Mouse (Mus musculus) midbrain, embryonic 16.5 days (tissue): Measurements from ENCODE around the gene Pde9a. TPM values are rescaled to one million over a fixed set of nuclear protein-coding genes. Genes with fewer than 3 reads are reported as not detected.

Experiments used
- ATAC-seq: fragments of 200-750 bp; cut with Nextera tagmentation; 2 replicates; pipeline ENCODE4 v1.8.0; 2017; ENCODE audit warnings: moderate TSS enrichment
- H3K27ac ChIP-seq: fragments of 300-500 bp; sonication (generic); 2 replicates; pipeline ENCODE4 v1.5.1; 2014; ENCODE audit warnings: mild to moderate bottlenecking, low read length, mixed read lengths
- H3K27me3 ChIP-seq: fragments of 300-500 bp; sonication (generic); 2 replicates; pipeline ENCODE4 v1.6.1; 2014; ENCODE audit warnings: low read depth, low read length, mixed read lengths; ENCODE audit not compliant: control insufficient read depth, insufficient read depth
- H3K36me3 ChIP-seq: fragments of 300-500 bp; sonication (generic); 2 replicates; pipeline ENCODE4 v1.6.1; 2014; ENCODE audit warnings: mild to moderate bottlenecking, low read length, moderate library complexity, mixed read lengths; ENCODE audit not compliant: control insufficient read depth, insufficient read depth
- H3K4me1 ChIP-seq: fragments of 300-500 bp; sonication (generic); 2 replicates; pipeline ENCODE4 v1.6.1; 2014; ENCODE audit warnings: mild to moderate bottlenecking, low read length, mixed read lengths; ENCODE audit not compliant: control insufficient read depth, insufficient read depth
- H3K4me2 ChIP-seq: fragments of 300-500 bp; sonication (generic); 2 replicates; pipeline ENCODE4 v1.6.1; 2014; ENCODE audit warnings: mild to moderate bottlenecking, low read length, mixed read lengths
- H3K4me3 ChIP-seq: fragments of 300-500 bp; sonication (generic); 2 replicates; pipeline ENCODE4 v1.5.1; 2014; ENCODE audit warnings: low read depth, mild to moderate bottlenecking, low read length, moderate library complexity, mixed read lengths
- H3K9ac ChIP-seq: fragments of 300-500 bp; sonication (generic); 2 replicates; pipeline ENCODE4 v1.6.1; 2014; ENCODE audit warnings: low read depth, low read length, mixed read lengths
- H3K9me3 ChIP-seq: fragments of 300-500 bp; sonication (generic); replicated peaks from 2 replicates; pipeline ENCODE4 v1.6.1; 2014; ENCODE audit warnings: mild to moderate bottlenecking, low read length, mixed read lengths; ENCODE audit not compliant: control insufficient read depth, poor library complexity, severe bottlenecking
- WGBS: fragments of 180-500 bp; shearing (Covaris S2); extraction: QIAGEN DNeasy Blood & Tissue Kit; methylation state at CpG from one replicate; pipeline ENCODE4 v1.1.7; 2014; 5-methylcytosine and 5-hydroxymethylcytosine counted together
- polyA plus RNA-seq: library from polyadenylated mRNA; unstranded; fragments of >200 nt; fragmentation: Nextera tagmentation; extraction: Ambion mirVana; gene quantifications from 2 replicates; pipeline ENCODE4 v1.2.1, GENCODE M21; 2015

Pde9a gene
- polyA plus RNA-seq, 1 experiment from 2014 or later = 33.1 TPM

GRCm38 (mm10) chr17:31514696-31515095, 128.7 kb downstream of the Pde9a start:
- Histone ChIP-seq H3K4me3 (no peak overlapping the region), H3K9ac (no peak overlapping the region), H3K27me3 (no peaks in the 10 kb centered on the region), H3K36me3 (peaks cover 2% of the 10 kb centered on the region; the same call in 1 of the 2 replicates), H3K4me2 (no peak overlapping the region), H3K4me1 (peaks cover 12% of the 10 kb centered on the region), H3K9me3 (no peaks in the 10 kb centered on the region), H3K27ac (no peak overlapping the region)
- 75% methylated on average over 1 of the region's 1 CpGs for WGBS
- no peak for ATAC-seq

DNA sequence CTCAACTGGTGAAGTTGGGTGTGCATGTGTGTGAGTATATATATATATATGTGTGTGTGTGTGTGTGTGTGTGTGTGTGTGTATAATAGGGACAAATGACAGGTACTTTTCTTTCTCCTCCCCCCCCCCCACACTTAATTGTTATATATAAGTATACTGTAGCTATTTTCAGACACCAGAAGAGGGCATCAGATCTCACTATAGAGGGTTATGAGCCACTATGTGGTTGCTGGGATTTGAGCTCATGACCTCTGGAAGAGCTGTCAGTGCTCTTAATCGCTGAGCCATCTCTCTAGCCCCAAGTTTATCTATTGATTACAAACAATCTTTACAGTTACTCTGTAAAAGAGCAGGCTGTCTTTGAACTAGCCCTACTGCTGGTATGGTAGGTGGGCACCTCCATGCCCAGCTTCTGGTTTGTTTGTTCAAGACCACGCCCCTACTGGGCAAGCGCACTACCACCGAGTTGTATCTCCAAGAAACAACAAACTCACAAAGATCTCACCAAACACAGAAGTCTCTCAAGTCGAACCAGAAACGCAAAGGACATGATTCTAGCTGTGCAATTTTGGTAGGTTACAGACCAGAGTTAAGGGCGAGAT, 133.4 kb downstream of the Pde9a start:
- H3K27ac ChIP-seq = peak overlapping the region; percentile 79

GRCm38 (mm10) chr17:31519946-31520838, 134.2 kb downstream of the Pde9a start, which contains the start of the genes Wdr4 and Ndufv3:
Gene Wdr4 (minus strand): TSS chr17:31519980.
Gene Ndufv3 (plus strand): TSS chr17:31520115.
- under 1% methylated on average over 45 of the region's 45 CpGs for WGBS
- Histone ChIP-seq H3K9ac (peak within 1 kb of the TSS; percentile 72), H3K9me3 (no peaks in the 10 kb centered on the region), H3K36me3 (no peaks in the 10 kb centered on the region), H3K27ac (peak within 1 kb of the TSS; percentile 79), H3K4me1 (peaks cover 20% of the 10 kb centered on the region), H3K27me3 (no peaks in the 10 kb centered on the region), H3K4me2 (peak within 1 kb of the TSS; percentile 77), H3K4me3 (peak within 1 kb of the TSS; percentile 59)
- peak; percentile 96 for ATAC-seq

More for the DNA sequence above, 133.4 kb downstream of the Pde9a start:
- no peaks in the 10 kb centered on the region for H3K36me3 ChIP-seq
- peak overlapping the region; percentile 30; the same call in 1 of the 2 replicates for H3K9ac ChIP-seq
- peaks cover 20% of the 10 kb centered on the region for H3K4me1 ChIP-seq
- no peaks in the 10 kb centered on the region for H3K27me3 ChIP-seq
- H3K4me3 ChIP-seq = peak overlapping the region; percentile 59
- ATAC-seq = peak; percentile 76
- WGBS = 2% methylated on average over 7 of the region's 7 CpGs
- H3K9me3 ChIP-seq = no peaks in the 10 kb centered on the region
- H3K4me2 ChIP-seq = peak overlapping the region; percentile 77

GRCm38 (mm10) chr17:31520895-31521294, 134.9 kb downstream of the Pde9a start:
- Histone ChIP-seq H3K9me3 (no peaks in the 10 kb centered on the region), H3K36me3 (no peaks in the 10 kb centered on the region), H3K4me1 (peaks cover 20% of the 10 kb centered on the region), H3K4me2 (peak overlapping the region; percentile 77), H3K27ac (peak overlapping the region; percentile 79; the same call in 1 of the 2 replicates), H3K9ac (peak overlapping the region; percentile 72), H3K27me3 (no peaks in the 10 kb centered on the region), H3K4me3 (peak overlapping the region; percentile 59)
- WGBS = 14% methylated on average over 3 of the region's 3 CpGs
- no peak for ATAC-seq

DNA sequence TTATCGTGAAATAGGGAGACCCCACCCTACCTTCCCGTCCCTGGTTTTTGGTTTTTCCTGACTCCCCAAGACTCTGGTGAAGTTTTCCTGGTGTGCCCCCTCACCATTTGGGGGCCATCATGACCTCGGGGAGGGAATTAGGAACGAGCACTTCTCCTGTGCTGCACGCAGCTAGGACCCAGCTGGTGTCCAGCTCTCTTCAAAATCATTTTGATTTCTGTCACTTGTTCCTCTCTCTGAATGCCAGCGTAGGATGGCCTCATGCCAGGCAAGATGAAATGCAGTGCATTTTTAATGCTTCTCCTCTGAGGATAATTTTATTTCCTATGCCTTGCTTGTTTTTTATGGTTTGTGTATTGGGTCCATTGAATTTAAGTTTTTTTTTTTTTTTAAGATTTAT, 135.9 kb downstream of the Pde9a start:
- H3K36me3 ChIP-seq = 0 out of 2 replicates have a peak, but pooled peaks cover 3% of the 10 kb centered on the region
- ATAC-seq = no peak
- H3K27me3 ChIP-seq = no peaks in the 10 kb centered on the region
- no peak overlapping the region for H3K4me2 ChIP-seq
- H3K4me1 ChIP-seq = peaks cover 20% of the 10 kb centered on the region
- peak overlapping the region; percentile 40; the same call in 1 of the 2 replicates for H3K27ac ChIP-seq
- H3K9me3 ChIP-seq = no peaks in the 10 kb centered on the region
- WGBS = 72% methylated on average over 6 of the region's 6 CpGs
- no peak overlapping the region for H3K9ac ChIP-seq
- no peak overlapping the region for H3K4me3 ChIP-seq

DNA sequence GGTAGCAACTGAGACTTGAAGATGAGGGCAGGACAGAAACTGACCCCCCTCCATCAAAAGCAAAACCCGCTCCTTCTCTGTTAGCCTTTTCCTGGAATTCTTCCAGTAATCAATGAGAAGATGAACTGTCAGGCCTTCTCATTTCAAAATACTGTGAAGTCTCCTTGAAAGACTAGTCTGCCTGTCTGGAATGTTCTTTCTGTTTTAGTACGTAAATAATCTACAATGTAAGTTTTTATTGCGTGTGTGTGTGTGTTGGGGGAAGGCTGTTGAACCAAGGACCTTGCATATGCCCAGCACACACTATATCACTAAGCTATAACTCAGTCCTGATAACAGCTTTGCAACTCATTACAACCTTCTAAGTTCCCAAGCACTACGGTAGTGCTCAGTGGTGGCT, 139.1 kb downstream of the Pde9a start:
- no peak overlapping the region for H3K4me3 ChIP-seq
- no peaks in the 10 kb centered on the region for H3K9me3 ChIP-seq
- no peak overlapping the region for H3K9ac ChIP-seq
- peaks cover 19% of the 10 kb centered on the region for H3K36me3 ChIP-seq
- H3K4me2 ChIP-seq = no peak overlapping the region
- ATAC-seq = no peak
- no peak overlapping the region for H3K27ac ChIP-seq
- WGBS = 95% methylated on average over 4 of the region's 4 CpGs
- H3K27me3 ChIP-seq = no peaks in the 10 kb centered on the region
- H3K4me1 ChIP-seq = peaks cover 22% of the 10 kb centered on the region

DNA sequence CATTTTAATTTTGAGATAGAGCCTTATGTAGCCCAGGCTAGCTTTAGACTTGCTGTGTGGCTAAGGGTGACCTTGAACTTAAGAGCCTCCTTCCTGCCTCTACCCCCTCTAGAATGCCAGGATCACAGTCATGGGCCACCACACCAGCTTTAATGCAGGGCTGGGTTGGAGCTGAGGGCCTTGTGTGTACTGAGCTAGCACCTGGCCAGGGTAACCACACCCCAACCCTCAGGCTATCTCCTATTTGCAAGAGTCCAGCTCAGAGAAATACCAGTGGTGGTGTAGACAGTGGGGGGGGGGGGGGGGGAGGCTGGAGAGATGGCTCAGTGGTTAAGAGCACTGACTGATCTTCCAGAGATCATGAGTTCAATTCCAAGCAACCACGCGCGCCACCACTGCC, 139.8 kb downstream of the Pde9a start:
- ATAC-seq = no peak
- no peaks in the 10 kb centered on the region for H3K9me3 ChIP-seq
- WGBS = 100% methylated on average over 3 of the region's 3 CpGs
- H3K4me3 ChIP-seq = no peak overlapping the region
- peaks cover 23% of the 10 kb centered on the region for H3K36me3 ChIP-seq
- no peak overlapping the region for H3K9ac ChIP-seq
- H3K27me3 ChIP-seq = no peaks in the 10 kb centered on the region
- H3K4me1 ChIP-seq = peaks cover 19% of the 10 kb centered on the region
- H3K27ac ChIP-seq = no peak overlapping the region
- no peak overlapping the region for H3K4me2 ChIP-seq
